Mouse (Mus musculus) hindbrain, embryonic 16.5 days (tissue): ENCODE results near the gene Inpp5b. TPM values are rescaled to one million over a fixed set of nuclear protein-coding genes. Genes with fewer than 3 reads are reported as not detected.
A peak's percentile ranks its signal among the peaks of the same experiment; 100 is the strongest.

Source experiments
- ATAC-seq: fragments of 200-750 bp; cut with Nextera tagmentation; 2 replicates; pipeline ENCODE4 v1.8.0; 2017; ENCODE audit warnings: moderate TSS enrichment, moderate library complexity
- H3K27ac ChIP-seq: fragments of 300-500 bp; sonication (generic); 2 replicates; pipeline ENCODE4 v1.5.1; 2014; ENCODE audit warnings: low read depth, mild to moderate bottlenecking, control low read depth, low read length, moderate library complexity
- H3K27me3 ChIP-seq: fragments of 300-500 bp; sonication (generic); replicated peaks from 2 replicates; pipeline ENCODE4 v1.6.1; 2014; ENCODE audit warnings: low read length; ENCODE audit not compliant: control insufficient read depth, insufficient read depth
- H3K36me3 ChIP-seq: fragments of 300-500 bp; sonication (generic); 2 replicates; pipeline ENCODE4 v1.6.1; 2014; ENCODE audit warnings: mild to moderate bottlenecking, low read length, moderate library complexity, mixed read lengths; ENCODE audit not compliant: control insufficient read depth, insufficient read depth
- H3K4me1 ChIP-seq: fragments of 300-500 bp; sonication (generic); 2 replicates; pipeline ENCODE4 v1.6.1; 2014; ENCODE audit warnings: low read depth, low read length; ENCODE audit not compliant: control insufficient read depth, insufficient read depth
- H3K4me2 ChIP-seq: fragments of 300-500 bp; sonication (generic); 2 replicates; pipeline ENCODE4 v1.6.1; 2014; ENCODE audit warnings: mild to moderate bottlenecking, low read length, control low read depth, moderate library complexity
- H3K4me3 ChIP-seq: fragments of 300-500 bp; sonication (generic); 2 replicates; pipeline ENCODE4 v1.5.1; 2014; ENCODE audit warnings: mild to moderate bottlenecking, low read length, control low read depth, moderate library complexity
- H3K9ac ChIP-seq: fragments of 300-500 bp; sonication (generic); 2 replicates; pipeline ENCODE4 v1.6.1; 2014; ENCODE audit warnings: low read depth, mild to moderate bottlenecking, control low read depth, low read length, moderate library complexity
- H3K9me3 ChIP-seq: fragments of 300-500 bp; sonication (generic); 2 replicates; pipeline ENCODE4 v1.6.1; 2014; ENCODE audit warnings: mild to moderate bottlenecking, low read length, moderate library complexity; ENCODE audit not compliant: control insufficient read depth
- WGBS: fragments of 180-500 bp; shearing (Covaris S2); extraction: QIAGEN DNeasy Blood & Tissue Kit; methylation state at CpG from one replicate; pipeline ENCODE4 v1.1.7; 2014; 5-methylcytosine and 5-hydroxymethylcytosine counted together
- microRNA counts: library from miRNA; unstranded; fragments of <30 nt; microRNA quantifications from one replicate; lab custom pipeline; 2016
- microRNA-seq: library from miRNA; unstranded; fragments of <30 nt; microRNA quantifications from one replicate; pipeline ENCODE4, GENCODE M21; 2017
- polyA plus RNA-seq: library from polyadenylated mRNA; unstranded; fragments of >200 nt; fragmentation: Nextera tagmentation; extraction: Ambion mirVana; gene quantifications from 2 replicates; pipeline ENCODE4 v1.2.1, GENCODE M21; 2015

The Inpp5b gene
- polyA plus RNA-seq, 1 experiment from 2014 or later = 18.4 TPM

GRCm38 (mm10) chr4:124840998-124841397 is 99.3 kb downstream of the Inpp5b start:
- no peak for ATAC-seq
- H3K4me2 ChIP-seq = no peak overlapping the region
- WGBS = 90% methylated on average over 1 of the region's 1 CpGs
- H3K27me3 ChIP-seq = no peaks in the 10 kb centered on the region
- peaks cover 25% of the 10 kb centered on the region for H3K36me3 ChIP-seq
- H3K4me1 ChIP-seq = no peaks in the 10 kb centered on the region
- no peaks in the 10 kb centered on the region for H3K9me3 ChIP-seq
- H3K9ac ChIP-seq = no peak overlapping the region
- H3K27ac ChIP-seq = no peak overlapping the region
- H3K4me3 ChIP-seq = no peak overlapping the region

- ATAC-seq = peak; percentile 26; the same call in 1 of the 2 replicates
- WGBS = 49% methylated on average over 11 of the region's 11 CpGs
- H3K9me3 ChIP-seq = no peaks in the 10 kb centered on the region
- H3K27ac ChIP-seq = no peak overlapping the region
- H3K27me3 ChIP-seq = no peaks in the 10 kb centered on the region
- H3K4me3 ChIP-seq = no peak overlapping the region
- H3K9ac ChIP-seq = no peak overlapping the region
- peaks cover 22% of the 10 kb centered on the region for H3K36me3 ChIP-seq
- H3K4me2 ChIP-seq = no peak overlapping the region
- H3K4me1 ChIP-seq = peaks cover 5% of the 10 kb centered on the region; the same call in 1 of the 2 replicates
Observed at GRCm38 (mm10) chr4:124843493-124843892, 101.8 kb downstream of the Inpp5b start.

GRCm38 (mm10) chr4:124847573-124847972 is 105.9 kb downstream of the Inpp5b start:
- Histone ChIP-seq H3K36me3 (peaks cover 3% of the 10 kb centered on the region; the same call in 1 of the 2 replicates), H3K4me2 (no peak overlapping the region), H3K27ac (no peak overlapping the region), H3K9ac (no peak overlapping the region), H3K27me3 (no peaks in the 10 kb centered on the region), H3K4me1 (peaks cover 24% of the 10 kb centered on the region), H3K4me3 (no peak overlapping the region), H3K9me3 (no peaks in the 10 kb centered on the region)
- 7% methylated on average over 8 of the region's 8 CpGs for WGBS
- no peak for ATAC-seq

- H3K9me3 ChIP-seq = no peaks in the 10 kb centered on the region
- no peaks in the 10 kb centered on the region for H3K27me3 ChIP-seq
- peak overlapping the region; percentile 92 for H3K9ac ChIP-seq
- peak; percentile 48 for ATAC-seq
- H3K27ac ChIP-seq = peak overlapping the region; percentile 97
- peak overlapping the region; percentile 83 for H3K4me2 ChIP-seq
- 2% methylated on average over 24 of the region's 24 CpGs for WGBS
- H3K36me3 ChIP-seq = peaks cover 9% of the 10 kb centered on the region; the same call in 1 of the 2 replicates
- H3K4me3 ChIP-seq = peak overlapping the region; percentile 93
- H3K4me1 ChIP-seq = peaks cover 26% of the 10 kb centered on the region
Observed at GRCm38 (mm10) chr4:124849631-124850260, 108.1 kb downstream of the Inpp5b start.

GRCm38 (mm10) chr4:124850261-124850913 is 108.7 kb downstream of the Inpp5b start, which contains the start of gene Yrdc:
Gene Yrdc (plus strand): TSS chr4:124850679.
- Histone ChIP-seq H3K27me3 (no peaks in the 10 kb centered on the region), H3K4me1 (peaks cover 26% of the 10 kb centered on the region), H3K36me3 (peaks cover 9% of the 10 kb centered on the region; the same call in 1 of the 2 replicates), H3K4me2 (peak within 1 kb of the TSS; percentile 91), H3K9ac (peak within 1 kb of the TSS; percentile 92), H3K27ac (peak within 1 kb of the TSS; percentile 97), H3K9me3 (no peaks in the 10 kb centered on the region), H3K4me3 (peak within 1 kb of the TSS; percentile 93)
- WGBS = under 1% methylated on average over 40 of the region's 90 CpGs
- ATAC-seq = peak; percentile 93

MicroRNAs within 50 kb of the gene (microRNA counts, 519-probe panel; counts per million panel counts)
- microRNA mmu-miR-697 (lab: Ali Mortazavi, UCI) = not detected
- not detected for microRNA mmu-miR-698 (lab: Ali Mortazavi, UCI)

Small RNA genes lying within 50 kb of the gene (microRNA-seq; reads per million reads assigned to microRNA genes)
- gene Gm24721 (not detected), gene Mir697 (not detected), gene Mir698 (not detected)

Other genes starting within 250 kb of the Inpp5b start
- gene 3100002H09Rik, start 131.0 kb upstream of the Inpp5b start, polyA plus RNA-seq = 0.36 and 0.49 TPM in 2 replicates
- gene Pou3f1, start 85.0 kb upstream of the Inpp5b start, polyA plus RNA-seq = 3.0 and 6.7 TPM in 2 replicates
- 37.9 TPM in 2 replicates for gene Utp11, start 48.2 kb upstream of the Inpp5b start, polyA plus RNA-seq
- gene Fhl3, start 41.1 kb upstream of the Inpp5b start, polyA plus RNA-seq = 1.5 and 2.1 TPM in 2 replicates
- gene Sf3a3, start 27.1 kb upstream of the Inpp5b start, polyA plus RNA-seq = 86.1 and 93.2 TPM in 2 replicates
- gene Mtf1, start 60.3 kb downstream of the Inpp5b start, polyA plus RNA-seq = 11.5 and 14.0 TPM in 2 replicates
- gene Yrdc, start 108.8 kb downstream of the Inpp5b start, polyA plus RNA-seq = 42.6 and 43.0 TPM in 2 replicates
- gene 1110065P20Rik, start 109.3 kb downstream of the Inpp5b start, polyA plus RNA-seq = 92.7 and 102 TPM in 2 replicates
- gene Maneal, start 120.3 kb downstream of the Inpp5b start, polyA plus RNA-seq = 10.5 and 10.6 TPM in 2 replicates
- gene Epha10, start 139.0 kb downstream of the Inpp5b start, polyA plus RNA-seq = 10.9 and 12.3 TPM in 2 replicates
- 13.2 and 16.5 TPM in 2 replicates for gene 9930104L06Rik, start 195.2 kb downstream of the Inpp5b start, polyA plus RNA-seq
- gene Cdca8, start 197.5 kb downstream of the Inpp5b start, polyA plus RNA-seq = 32.2 and 37.2 TPM in 2 replicates
- gene Rspo1, start 244.6 kb downstream of the Inpp5b start, polyA plus RNA-seq = 1.8 and 2.4 TPM in 2 replicates